Mouse (Mus musculus): ENCODE data around the gene Tdrkh. TPM values are rescaled to one million over a fixed set of nuclear protein-coding genes. Genes with fewer than 3 reads are reported as not detected.

Tdrkh gene
- total and polyA plus RNA-seq, 3 experiments = not detected

DNA sequence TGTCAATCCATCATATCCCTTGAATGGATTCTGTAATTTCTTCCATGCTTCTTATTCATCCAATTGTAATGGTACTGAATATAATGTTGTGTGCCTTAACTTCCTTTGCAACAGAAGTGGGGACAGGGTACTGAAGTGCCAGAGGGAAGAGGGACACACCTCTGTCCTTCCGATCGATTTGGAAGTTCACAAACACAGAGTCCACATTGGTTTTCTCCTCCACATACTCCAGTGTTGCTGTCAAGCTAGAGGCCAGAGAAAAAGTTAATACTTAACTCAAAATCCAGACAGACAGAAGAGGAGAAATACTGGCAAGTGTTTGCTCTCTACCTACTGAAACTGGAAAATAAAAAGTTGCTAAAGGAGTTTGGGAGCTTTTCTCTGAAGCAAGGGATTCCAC is 21.2 kb downstream of the Tdrkh start:
- Histone ChIP-seq H3K9ac (ENCODE audit: insufficient read depth, low read depth) (no peak overlapping the region), H3K36me3 (replicated peaks in 1 of 2; ENCODE audit: control insufficient read depth in 1 of 2, insufficient read depth in 1 of 2, low read length in 1 of 2) (no peaks in the 10 kb centered on the region), H3K27me3 (replicated peaks) (no peaks in the 10 kb centered on the region), H3K9me3 (replicated peaks; ENCODE audit: low read length) (no peaks in the 10 kb centered on the region), H3K79me2 (replicated peaks; ENCODE audit: control insufficient read depth, extremely low read depth, insufficient read depth, poor library complexity, severe bottlenecking) (no peaks in the 10 kb centered on the region), H3K4me1 (ENCODE audit: control insufficient read depth in 1 of 2, insufficient read depth in 2 of 2) (no peaks in the 10 kb centered on the region), H3K27ac (ENCODE audit: insufficient read depth, low read depth) (no peak overlapping the region), H3K4me3 (replicated peaks in 1 of 3; ENCODE audit: low read depth in 2 of 3, low read length in 2 of 3, poor library complexity in 1 of 3) (no peak overlapping the region), H3K4me2 (ENCODE audit: insufficient read depth, low read depth, poor library complexity, severe bottlenecking) (no peak overlapping the region)
- in situ Hi-C loops (cut with MboI; ENCODE audit: low pct_ligation_motif_present, low pct_unique_long_range_greater_than_20kb, low sequenced_read_pairs) (no loop called here), dilution Hi-C loops (cut with MboI; ENCODE audit: extremely low pct_ligation_motif_present, extremely low pct_unique_long_range_greater_than_20kb, low sequenced_read_pairs) (no loop called here)
- DNase-seq (ENCODE audit: extremely low read depth) = no peak
- TF ChIP-seq MXI1 (IDR thresholded peaks at IDR 0.05; ENCODE audit: low read depth, low read length) = no peak
- no peak for TF ChIP-seq MAZ (IDR thresholded peaks at IDR 0.05; ENCODE audit: low read depth, low read length)
- TF ChIP-seq ZMIZ1 (IDR thresholded peaks at IDR 0.05; ENCODE audit: low read depth, low read length) = no peak
- TF ChIP-seq TCF12 (IDR thresholded peaks at IDR 0.05; ENCODE audit: low read depth, low read length) = no peak
- TF ChIP-seq NELFE (IDR thresholded peaks at IDR 0.05; ENCODE audit: low read depth, low read length) = no peak
- no peak for TF ChIP-seq POLR2A (IDR thresholded peaks at IDR 0.05; ENCODE audit: low read depth, low read length)
- no peak for TF ChIP-seq SMC3 (IDR thresholded peaks at IDR 0.05; ENCODE audit: low read depth, low read length)
- no peak for TF ChIP-seq RAD21 (IDR thresholded peaks at IDR 0.05; ENCODE audit: low read depth, low read length)
- TF ChIP-seq CHD1 (IDR thresholded peaks at IDR 0.05; ENCODE audit: low read depth, low read length) = no peak
- no peak for TF ChIP-seq RCOR1 (conservative IDR thresholded peaks at IDR 0.05; ENCODE audit: low read depth, low read length)
- no peak for TF ChIP-seq TBP (conservative IDR thresholded peaks at IDR 0.05; ENCODE audit: low read depth, low read length)
- no peak for TF ChIP-seq MAFK (IDR thresholded peaks at IDR 0.05; ENCODE audit: insufficient replicate concordance, low read length)
- no peak for TF ChIP-seq ZNF384 (IDR thresholded peaks at IDR 0.05; ENCODE audit: low read depth, low read length)
- no peak for TF ChIP-seq USF1 (IDR thresholded peaks at IDR 0.05; ENCODE audit: low read depth, low read length)
- no peak for TF ChIP-seq JUND (conservative IDR thresholded peaks at IDR 0.05; ENCODE audit: low read depth, low read length)
- TF ChIP-seq UBTF (IDR thresholded peaks at IDR 0.05; ENCODE audit: low read depth, low read length) = no peak
- TF ChIP-seq CTCF (conservative IDR thresholded peaks at IDR 0.05 in 1 of 2, IDR thresholded peaks at IDR 0.05 in 1 of 2; ENCODE audit: low read depth in 2 of 2, low read length in 2 of 2) = no peak
- no peak for TF ChIP-seq HCFC1 (IDR thresholded peaks at IDR 0.05; ENCODE audit: low read depth, low read length)

DNA sequence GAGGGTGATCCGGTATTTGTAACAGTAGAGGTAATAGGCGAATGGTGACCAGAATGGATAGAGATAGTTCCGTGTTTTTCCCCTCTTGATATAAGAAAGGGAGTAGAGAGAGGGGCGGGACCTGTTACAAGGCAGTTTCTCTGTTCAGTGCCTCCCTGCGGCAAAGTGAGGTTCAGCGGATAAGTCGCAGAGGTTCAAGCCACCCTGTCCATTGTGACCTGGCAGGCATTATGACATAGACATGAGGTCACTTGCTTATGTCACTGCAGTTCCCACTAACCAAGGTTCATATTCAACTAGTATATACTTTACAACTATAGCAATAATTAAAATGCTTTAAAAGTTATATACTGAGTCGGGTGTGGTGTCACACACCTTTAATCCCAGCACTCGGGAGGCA is 23.3 kb downstream of the Tdrkh start:
- in situ Hi-C loops (cut with MboI; ENCODE audit: low pct_ligation_motif_present, low pct_unique_long_range_greater_than_20kb, low sequenced_read_pairs) = no loop called here
- H3K36me3 ChIP-seq (replicated peaks in 1 of 2; ENCODE audit: control insufficient read depth in 1 of 2, insufficient read depth in 1 of 2, low read length in 1 of 2) = no peaks in the 10 kb centered on the region
- no peak overlapping the region for H3K4me2 ChIP-seq (ENCODE audit: insufficient read depth, low read depth, poor library complexity, severe bottlenecking)
- H3K9ac ChIP-seq (ENCODE audit: insufficient read depth, low read depth) = no peak overlapping the region
- no peak overlapping the region for H3K4me3 ChIP-seq (replicated peaks in 1 of 3; ENCODE audit: low read depth in 2 of 3, low read length in 2 of 3, poor library complexity in 1 of 3)
- H3K27me3 ChIP-seq (replicated peaks) = peaks cover 1% of the 10 kb centered on the region
- no peak for TF ChIP-seq MAX (IDR thresholded peaks at IDR 0.05; ENCODE audit: low read length)
- no peak for TF ChIP-seq SIN3A (IDR thresholded peaks at IDR 0.05; ENCODE audit: low read length)
- no peak for TF ChIP-seq MAFK (IDR thresholded peaks at IDR 0.05; ENCODE audit: insufficient replicate concordance, low read length)
- TF ChIP-seq ETS1 (conservative IDR thresholded peaks at IDR 0.05; ENCODE audit: low read depth, low read length) = no peak
- no peak for TF ChIP-seq ELF1 (IDR thresholded peaks at IDR 0.05; ENCODE audit: low read depth, low read length)
- no peak for TF ChIP-seq ZC3H11A (IDR thresholded peaks at IDR 0.05; ENCODE audit: low read depth, low read length)
- TF ChIP-seq TCF12 (IDR thresholded peaks at IDR 0.05; ENCODE audit: low read depth, low read length) = no peak
- TF ChIP-seq JUND (conservative IDR thresholded peaks at IDR 0.05; ENCODE audit: low read depth, low read length) = no peak
- no peaks in the 10 kb centered on the region for H3K9me3 ChIP-seq (replicated peaks; ENCODE audit: low read length)
- dilution Hi-C loops (cut with MboI; ENCODE audit: extremely low pct_ligation_motif_present, extremely low pct_unique_long_range_greater_than_20kb, low sequenced_read_pairs) = no loop called here
- H3K4me1 ChIP-seq (ENCODE audit: control insufficient read depth in 1 of 2, insufficient read depth in 2 of 2) = 0 out of 4 replicates have a peak, but pooled peaks cover 0 to 3% of the 10 kb centered on the region in 2 experiments
- no peaks in the 10 kb centered on the region for H3K79me2 ChIP-seq (replicated peaks; ENCODE audit: control insufficient read depth, extremely low read depth, insufficient read depth, poor library complexity, severe bottlenecking)
- DNase-seq (ENCODE audit: extremely low read depth) = no peak
- H3K27ac ChIP-seq (ENCODE audit: insufficient read depth, low read depth) = no peak overlapping the region
